Mouse (Mus musculus) CH12.LX (cell line): ENCODE data around the gene Col4a1. TPM values are rescaled to one million over a fixed set of nuclear protein-coding genes. Genes with fewer than 3 reads are reported as not detected.

Experiments used
- DNase-seq: peaks from one replicate; pipeline ENCODE4 v3.0.0-alpha.2; 2013; ENCODE audit errors: extremely low read depth
- H3K27ac ChIP-seq: 2 replicates; pipeline ENCODE4 v1.5.1; 2012; ENCODE audit warnings: low read depth, mild to moderate bottlenecking, control low read depth, moderate library complexity; ENCODE audit not compliant: insufficient read depth
- H3K27me3 ChIP-seq: replicated peaks from 2 replicates; pipeline ENCODE3; 2012; ENCODE audit warnings: inconsistent platforms
- H3K36me3 ChIP-seq, 2 experiments: replicated peaks in 1 of 2; 2 replicates each; pipeline versions ENCODE3 to v1.6.1; 2012; ENCODE audit warnings: inconsistent platforms in 1 of 2, low read length in 1 of 2, mild to moderate bottlenecking in 1 of 2, mixed read lengths in 1 of 2, moderate library complexity in 1 of 2; ENCODE audit not compliant: control insufficient read depth in 1 of 2, insufficient read depth in 1 of 2
- H3K4me1 ChIP-seq, 2 experiments: 2 replicates each; pipeline ENCODE4 v1.6.1; 2012; ENCODE audit warnings: inconsistent platforms in 1 of 2, moderate library complexity in 1 of 2; ENCODE audit not compliant: insufficient read depth in 2 of 2, control insufficient read depth in 1 of 2
- H3K4me2 ChIP-seq: 2 replicates; pipeline ENCODE4 v1.6.1; 2012; ENCODE audit warnings: low read depth, mild to moderate bottlenecking, control low read depth; ENCODE audit not compliant: poor library complexity, insufficient read depth, severe bottlenecking
- H3K4me3 ChIP-seq, 3 experiments: fragments of 150-350 bp in 1 of 3; sonication (generic) in 1 of 3; replicated peaks in 1 of 3; 2 replicates each; pipeline versions ENCODE3 to v1.5.1; 2011 to 2012; ENCODE audit warnings: low read depth in 2 of 3, low read length in 2 of 3, mild to moderate bottlenecking in 2 of 3, moderate library complexity in 2 of 3, control low read depth in 1 of 3, improper control_type of control experiment in 1 of 3, inconsistent platforms in 1 of 3, mixed read lengths in 1 of 3; ENCODE audit not compliant: poor library complexity in 1 of 3
- H3K79me2 ChIP-seq: replicated peaks from 2 replicates; pipeline ENCODE4 v1.6.1; 2012; ENCODE audit warnings: mild to moderate bottlenecking, moderate library complexity; ENCODE audit not compliant: control insufficient read depth, poor library complexity, insufficient read depth, severe bottlenecking; ENCODE audit errors: extremely low read depth
- H3K9ac ChIP-seq: 2 replicates; pipeline ENCODE4 v1.6.1; 2012; ENCODE audit warnings: low read depth, mild to moderate bottlenecking, control low read depth, moderate library complexity; ENCODE audit not compliant: insufficient read depth
- H3K9me3 ChIP-seq: replicated peaks from 2 replicates; pipeline ENCODE3; 2012; ENCODE audit warnings: low read length, inconsistent platforms, mixed read lengths
- CHD1 ChIP-seq: IDR thresholded peaks from 2 replicates; pipeline ENCODE4 v1.6.1; 2012; ENCODE audit warnings: low read depth, low read length, improper control_type of control experiment, inconsistent platforms
- CHD2 ChIP-seq: IDR thresholded peaks from 2 replicates; pipeline ENCODE4 v1.6.1; 2011; ENCODE audit warnings: low read length, improper control_type of control experiment
- CTCF ChIP-seq, 2 experiments: IDR thresholded peaks in 1 of 2; conservative IDR thresholded peaks in 1 of 2; 2 replicates each; pipeline ENCODE4 v1.5.1; 2011 to 2012; ENCODE audit warnings: low read depth in 2 of 2, low read length in 2 of 2, improper control_type of control experiment in 1 of 2, inconsistent platforms in 1 of 2, mild to moderate bottlenecking in 1 of 2, moderate library complexity in 1 of 2
- E2F4 ChIP-seq: IDR thresholded peaks from 2 replicates; pipeline ENCODE4 v1.6.1; 2011; ENCODE audit warnings: low read depth, low read length, improper control_type of control experiment; ENCODE audit not compliant: insufficient replicate concordance
- ELF1 ChIP-seq: IDR thresholded peaks from 2 replicates; pipeline ENCODE4 v1.6.1; 2014; ENCODE audit warnings: low read depth, mild to moderate bottlenecking, inconsistent platforms, low read length, improper control_type of control experiment
- EP300 ChIP-seq: IDR thresholded peaks from 2 replicates; pipeline ENCODE4 v1.6.1; 2011; ENCODE audit warnings: low read length, improper control_type of control experiment
- ETS1 ChIP-seq: conservative IDR thresholded peaks from 2 replicates; pipeline ENCODE4 v1.6.1; 2012; ENCODE audit warnings: low read depth, mild to moderate bottlenecking, inconsistent platforms, low read length, improper control_type of control experiment, moderate library complexity
- GABPA ChIP-seq: IDR thresholded peaks from 2 replicates; pipeline ENCODE4 v1.6.1; 2012; ENCODE audit warnings: low read depth, low read length, improper control_type of control experiment, inconsistent platforms; ENCODE audit not compliant: insufficient replicate concordance
- IRF4 ChIP-seq: IDR thresholded peaks from 2 replicates; pipeline ENCODE4 v1.6.1; 2014; ENCODE audit warnings: low read depth, mild to moderate bottlenecking, inconsistent platforms, low read length, improper control_type of control experiment
- JUN ChIP-seq: IDR thresholded peaks from 2 replicates; pipeline ENCODE4 v1.6.1; 2011; ENCODE audit warnings: low read depth, mild to moderate bottlenecking, low read length, improper control_type of control experiment, moderate library complexity; ENCODE audit not compliant: insufficient read depth
- KAT2A ChIP-seq: IDR thresholded peaks from 2 replicates; pipeline ENCODE4 v1.6.1; 2012; ENCODE audit warnings: low read length, improper control_type of control experiment, inconsistent platforms; ENCODE audit not compliant: insufficient replicate concordance
- MAFK ChIP-seq: IDR thresholded peaks from 2 replicates; pipeline ENCODE4 v1.6.1; 2011; ENCODE audit warnings: low read length, improper control_type of control experiment; ENCODE audit not compliant: insufficient replicate concordance
- MEF2A ChIP-seq: IDR thresholded peaks from 2 replicates; pipeline ENCODE4 v1.6.1; 2014; ENCODE audit warnings: low read depth, mild to moderate bottlenecking, inconsistent platforms, low read length, improper control_type of control experiment, borderline replicate concordance
- PAX5 ChIP-seq: IDR thresholded peaks from 2 replicates; pipeline ENCODE4 v1.6.1; 2012; ENCODE audit warnings: low read length, inconsistent platforms, mixed read lengths
- POLR2A ChIP-seq: IDR thresholded peaks from 2 replicates; pipeline ENCODE4 v1.6.1; 2011; ENCODE audit warnings: low read depth, mild to moderate bottlenecking, improper control_type of control experiment, low read length
- RCOR1 ChIP-seq: conservative IDR thresholded peaks from 2 replicates; pipeline ENCODE4 v1.6.1; 2012; ENCODE audit warnings: low read depth, mild to moderate bottlenecking, inconsistent platforms, low read length, improper control_type of control experiment
- SMC3 ChIP-seq: IDR thresholded peaks from 2 replicates; pipeline ENCODE4 v1.6.1; 2011; ENCODE audit warnings: low read depth, low read length, improper control_type of control experiment
- TCF12 ChIP-seq: IDR thresholded peaks from 2 replicates; pipeline ENCODE4 v1.6.1; 2014; ENCODE audit warnings: low read depth, mild to moderate bottlenecking, inconsistent platforms, low read length, improper control_type of control experiment
- USF2 ChIP-seq: conservative IDR thresholded peaks from 2 replicates; pipeline ENCODE4 v1.6.1; 2011; ENCODE audit warnings: low read depth, low read length, improper control_type of control experiment
- ZC3H11A ChIP-seq: IDR thresholded peaks from 2 replicates; pipeline ENCODE4 v1.6.1; 2012; ENCODE audit warnings: low read depth, mild to moderate bottlenecking, inconsistent platforms, low read length, improper control_type of control experiment
- ZKSCAN1 ChIP-seq: IDR thresholded peaks from 2 replicates; pipeline ENCODE4 v1.6.1; 2012; ENCODE audit warnings: low read depth, inconsistent platforms, low read length, improper control_type of control experiment, borderline replicate concordance
- ZNF384 ChIP-seq: IDR thresholded peaks from 2 replicates; pipeline ENCODE4 v1.6.1; 2012; ENCODE audit warnings: low read depth, low read length, improper control_type of control experiment, inconsistent platforms
- dilution Hi-C: fragments of 300-500 bp; cut with MboI; formaldehyde crosslinking; loops from 2 replicates; pipeline ENCODE4 v1.14.3; 2020; ENCODE audit warnings: low sequenced_read_pairs; ENCODE audit not compliant: extremely low pct_unique_long_range_greater_than_20kb, extremely low pct_ligation_motif_present
- in situ Hi-C: fragments of 300-500 bp; cut with MboI; formaldehyde crosslinking; loops from 3 replicates; pipeline ENCODE4 v1.14.3; 2019; ENCODE audit warnings: low sequenced_read_pairs, low pct_ligation_motif_present, low pct_unique_long_range_greater_than_20kb, mixed read lengths
- polyA plus RNA-seq: library from polyadenylated mRNA; unstranded; fragments of >175 nt; gene quantifications from 2 replicates; pipeline ENCODE4 v1.2.1, GENCODE M21; 2012; ENCODE audit warnings: low read depth; ENCODE audit not compliant: insufficient read length
- total RNA-seq, 2 experiments: library from RNA; depleted of rRNA; stranded (reverse); fragments of 300-350 nt in 1 of 2; fragments of >200 nt in 1 of 2; gene quantifications; 2 replicates each; pipeline ENCODE4 v1.2.3; 2012 to 2014

Gene Col4a1
- total and polyA plus RNA-seq, 3 experiments, result 0.04 to 0.27 (median 0.13) TPM

DNA sequence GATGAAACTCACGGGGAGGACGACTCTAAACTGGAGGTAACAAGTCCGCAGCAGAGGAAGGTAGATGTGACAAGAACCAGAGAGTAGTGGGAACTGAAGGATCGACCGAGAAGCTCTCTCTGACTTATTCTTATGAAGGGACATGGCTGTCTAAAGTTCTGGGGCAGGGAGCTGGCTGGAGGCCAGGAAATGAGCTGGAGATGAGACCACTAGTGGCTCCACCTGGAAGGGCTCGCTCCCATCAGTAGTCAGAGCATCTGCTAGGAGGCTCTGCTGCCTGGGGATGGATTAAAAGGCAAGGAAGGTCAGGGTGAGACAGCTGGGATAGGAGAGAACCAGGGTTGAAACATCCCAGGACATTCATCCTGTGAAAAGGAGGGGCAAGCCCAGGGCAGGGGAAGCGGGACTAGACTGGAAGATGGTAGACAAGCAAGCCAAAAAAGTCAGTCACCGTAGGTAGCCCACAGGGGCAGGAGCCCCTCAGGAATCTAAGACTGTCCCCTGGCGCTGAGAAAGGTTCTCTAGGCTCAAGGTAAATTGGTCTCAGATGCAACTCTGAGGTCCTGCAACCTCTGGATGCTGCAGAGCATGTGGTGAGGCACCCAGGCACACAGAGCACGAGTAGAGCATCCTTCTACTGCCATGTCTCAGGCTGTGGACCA is 16.2 kb downstream of the Col4a1 start:
- dilution Hi-C loops, result no loop called here
- no peak overlapping the region for H3K27ac ChIP-seq
- no peak overlapping the region for H3K4me3 ChIP-seq
- H3K9me3 ChIP-seq, result no peaks in the 10 kb centered on the region
- no peaks in the 10 kb centered on the region for H3K4me1 ChIP-seq
- H3K4me2 ChIP-seq, result no peak overlapping the region
- peaks cover 49% of the 10 kb centered on the region for H3K27me3 ChIP-seq
- no peaks in the 10 kb centered on the region for H3K36me3 ChIP-seq
- in situ Hi-C loops, result no loop called here
- no peaks in the 10 kb centered on the region for H3K79me2 ChIP-seq
- no peak overlapping the region for H3K9ac ChIP-seq
- TF ChIP-seq CHD2, result no peak
- no peak for TF ChIP-seq USF2
- TF ChIP-seq SMC3, result no peak
- no peak for DNase-seq

- dilution Hi-C loops (no loop called here), in situ Hi-C loops (no loop called here)
- H3K27ac ChIP-seq, result no peak overlapping the region
- no peaks in the 10 kb centered on the region for H3K79me2 ChIP-seq
- DNase-seq, result no peak
- no peak overlapping the region for H3K4me3 ChIP-seq
- H3K4me1 ChIP-seq, result no peaks in the 10 kb centered on the region
- H3K36me3 ChIP-seq, result no peaks in the 10 kb centered on the region
- no peak overlapping the region for H3K4me2 ChIP-seq
- no peak for TF ChIP-seq PAX5
- no peak for TF ChIP-seq IRF4
- TF ChIP-seq ZC3H11A, result no peak
- TF ChIP-seq E2F4, result no peak
- TF ChIP-seq CHD1, result no peak
- no peak for TF ChIP-seq GABPA
- no peak for TF ChIP-seq TCF12
- TF ChIP-seq MAFK, result no peak
- no peak for TF ChIP-seq CTCF (conservative IDR thresholded peaks at IDR 0.05 in 1 of 2, IDR thresholded peaks at IDR 0.05 in 1 of 2; ENCODE audit: low read depth in 2 of 2, low read length in 2 of 2)
- TF ChIP-seq POLR2A, result no peak
- TF ChIP-seq ETS1, result no peak
- TF ChIP-seq RCOR1, result no peak
- no peak for TF ChIP-seq EP300
- TF ChIP-seq ZKSCAN1, result no peak
- no peak for TF ChIP-seq JUN
- TF ChIP-seq ELF1, result no peak
- no peak for TF ChIP-seq MEF2A
- no peak for TF ChIP-seq KAT2A
- no peak for TF ChIP-seq ZNF384
- H3K9me3 ChIP-seq, result no peaks in the 10 kb centered on the region
- H3K9ac ChIP-seq, result no peak overlapping the region
- H3K27me3 ChIP-seq, result peaks cover 73% of the 10 kb centered on the region
Observed at GRCm38 (mm10) chr8:11292611-11293010, 20.0 kb downstream of the Col4a1 start.
